8 mouse cellular contexts compared by ENCODE assay signal in the genomic region with DNA sequence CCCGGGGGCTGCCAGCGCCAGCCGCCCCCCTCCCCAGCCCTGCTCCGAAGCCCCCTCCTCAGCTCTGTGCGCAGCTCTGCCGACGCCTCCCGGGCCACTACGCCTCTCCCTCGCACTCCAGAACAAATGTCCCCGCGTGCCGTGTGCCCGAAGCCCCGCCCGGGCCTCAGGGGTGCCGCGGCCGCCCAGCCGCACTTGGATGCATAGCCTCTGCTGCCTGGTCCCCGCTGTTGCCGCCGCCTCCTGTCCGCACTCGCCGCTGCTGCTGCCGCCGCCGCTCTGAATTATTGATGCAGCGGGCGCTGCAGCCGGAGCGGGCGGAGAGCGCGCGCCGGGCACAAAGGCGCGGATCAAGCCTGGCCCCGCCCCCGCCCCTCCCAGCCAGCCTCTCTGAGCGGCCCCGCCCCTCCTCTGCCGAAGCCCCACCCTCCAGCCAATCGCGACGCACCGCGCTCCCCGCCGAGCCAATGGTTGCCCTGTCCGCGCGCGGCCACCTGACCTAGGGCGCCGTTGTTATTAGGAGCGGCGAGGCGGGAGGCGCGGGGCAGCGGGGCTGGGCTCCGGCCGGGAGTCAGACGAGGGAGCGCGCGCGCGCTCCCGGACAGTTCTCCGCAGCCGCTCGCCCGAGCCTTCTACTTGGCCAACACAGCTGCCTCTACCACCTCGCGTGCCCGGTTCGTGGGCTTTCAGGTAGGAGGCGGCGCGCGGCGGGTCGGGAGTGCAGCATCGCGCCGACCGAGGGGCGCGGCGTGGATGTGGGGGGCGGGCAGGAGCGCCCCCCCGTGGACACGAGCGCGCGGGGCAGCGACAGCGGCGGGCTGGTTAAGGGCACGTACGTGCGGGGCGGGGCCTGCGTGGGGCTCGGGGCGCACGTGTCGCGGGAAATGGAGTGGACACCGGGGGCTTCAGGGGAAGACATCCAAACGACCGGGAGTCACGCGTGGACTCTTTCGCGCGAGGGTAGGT. TPM values are rescaled to one million over a fixed set of nuclear protein-coding genes. Genes with fewer than 3 reads are reported as not detected.
DNase-seq lines count a peak whose midpoint lies in the region; ATAC-seq and TF ChIP-seq lines count a peak whose summit lies in the region.

A gene (minus strand): TSS at position 339 of the 966 bp plus-strand sequence.

- no peak within 1 kb of the TSS for H3ac ChIP-seq in myocyte (ENCODE audit: control insufficient read depth, insufficient read length)

- TF ChIP-seq CTCF in liver, adult 2 months (IDR thresholded peaks at IDR 0.05; ENCODE audit: low read depth, low read length): no peak

- under 1% methylated on average over 103 of the region's 122 CpGs for WGBS in forebrain, embryonic 12.5 days
- under 1% methylated on average over 120 of the region's 122 CpGs for WGBS in heart, embryonic 15.5 days
- 2% methylated on average over 115 of the region's 122 CpGs for WGBS in liver, adult 2 months
- whole genome bisulfite sequencing in stomach, embryonic 15.5 days: under 1% methylated on average over 110 of the region's 122 CpGs

- peaks cover 64% of the 10 kb centered on the region for H3K4me1 ChIP-seq in forebrain, embryonic 12.5 days
- H3K4me1 ChIP-seq in heart, embryonic 15.5 days (replicated peaks): peaks cover 45% of the 10 kb centered on the region
- H3K4me1 ChIP-seq in liver, adult 2 months (ENCODE audit: control insufficient read depth, insufficient read depth, low read length): no peaks in the 10 kb centered on the region; the same call in 1 of the 2 replicates
- H3K4me1 ChIP-seq in stomach, embryonic 15.5 days: peaks cover 42% of the 10 kb centered on the region

- H3K79me2 ChIP-seq in liver, adult 2 months (ENCODE audit: control insufficient read depth, insufficient read depth, low read length): no peaks in the 10 kb centered on the region
- no peaks in the 10 kb centered on the region for H3K79me2 ChIP-seq in myocyte (ENCODE audit: control insufficient read depth, insufficient read depth)

- peak within 1 kb of the TSS; percentile 88 for H3K4me2 ChIP-seq in forebrain, embryonic 12.5 days
- peak within 1 kb of the TSS; percentile 96 for H3K4me2 ChIP-seq in heart, embryonic 15.5 days
- H3K4me2 ChIP-seq in myocyte (ENCODE audit: low read depth): peak within 1 kb of the TSS; percentile 50
- peak within 1 kb of the TSS; percentile 96 for H3K4me2 ChIP-seq in stomach, embryonic 15.5 days

- peak; percentile 34 for DNase-seq in CD4-positive helper T cell, adult 2 months (ENCODE audit: low read depth, low spot score)
- peak; percentile 91 for DNase-seq in kidney, postnatal 14 days
- peak; percentile 39 for DNase-seq in liver, adult 2 months (ENCODE audit: extremely low read depth, low read depth, low spot score)

- no peak for TF ChIP-seq POLR2A in liver, adult 2 months (IDR thresholded peaks at IDR 0.05; ENCODE audit: extremely low read depth, insufficient read depth, low read length)
- no peak for TF ChIP-seq POLR2A in myocyte (IDR thresholded peaks at IDR 0.05; ENCODE audit: insufficient read length, low read depth)

- peaks cover 78% of the 10 kb centered on the region for H3K27me3 ChIP-seq in forebrain, embryonic 12.5 days
- H3K27me3 ChIP-seq in heart, embryonic 15.5 days: peaks cover 91% of the 10 kb centered on the region
- peaks cover 50% of the 10 kb centered on the region for H3K27me3 ChIP-seq in liver, adult 2 months (ENCODE audit: control insufficient read depth, insufficient read depth, low read length)
- H3K27me3 ChIP-seq in myocyte (ENCODE audit: control insufficient read depth, insufficient read depth, insufficient read length): peaks cover 55% of the 10 kb centered on the region
- H3K27me3 ChIP-seq in stomach, embryonic 15.5 days (replicated peaks): peaks cover 89% of the 10 kb centered on the region

- H3K27ac ChIP-seq in forebrain, embryonic 12.5 days: peak within 1 kb of the TSS; percentile 81
- no peak within 1 kb of the TSS for H3K27ac ChIP-seq in heart, embryonic 15.5 days
- H3K27ac ChIP-seq in liver, adult 2 months (replicated peaks; ENCODE audit: insufficient read depth, low read depth, low read length): no peak within 1 kb of the TSS
- H3K27ac ChIP-seq in stomach, embryonic 15.5 days: no peak within 1 kb of the TSS

- peak within 1 kb of the TSS; percentile 67 for H3K9ac ChIP-seq in forebrain, embryonic 12.5 days
- H3K9ac ChIP-seq in heart, embryonic 15.5 days: peak within 1 kb of the TSS; percentile 15; the same call in 1 of the 2 replicates
- H3K9ac ChIP-seq in liver, adult 2 months (ENCODE audit: low read depth, low read length): no peak within 1 kb of the TSS
- H3K9ac ChIP-seq in stomach, embryonic 15.5 days: 0 out of 2 replicates have a peak within 1 kb of the TSS, but pooled peaks have one; percentile 12

- no peaks in the 10 kb centered on the region for H3K36me3 ChIP-seq in forebrain, embryonic 12.5 days (replicated peaks)
- no peaks in the 10 kb centered on the region for H3K36me3 ChIP-seq in heart, embryonic 15.5 days
- H3K36me3 ChIP-seq in liver, adult 2 months (ENCODE audit: control insufficient read depth, insufficient read depth, low read length): no peaks in the 10 kb centered on the region
- no peaks in the 10 kb centered on the region for H3K36me3 ChIP-seq in myocyte (ENCODE audit: control insufficient read depth, insufficient read depth)
- H3K36me3 ChIP-seq in stomach, embryonic 15.5 days: no peaks in the 10 kb centered on the region

- no peaks in the 10 kb centered on the region for H3K9me3 ChIP-seq in forebrain, embryonic 12.5 days
- H3K9me3 ChIP-seq in heart, embryonic 15.5 days (replicated peaks): no peaks in the 10 kb centered on the region
- no peaks in the 10 kb centered on the region for H3K9me3 ChIP-seq in stomach, embryonic 15.5 days

- H3K4me3 ChIP-seq in forebrain, embryonic 12.5 days (replicated peaks): peak within 1 kb of the TSS; percentile 69
- H3K4me3 ChIP-seq in heart, embryonic 15.5 days: peak within 1 kb of the TSS; percentile 61
- peak within 1 kb of the TSS; percentile 41; the same call in 1 of the 2 replicates for H3K4me3 ChIP-seq in liver, adult 2 months (ENCODE audit: insufficient read depth, low read depth, low read length)
- H3K4me3 ChIP-seq in myocyte: no peak within 1 kb of the TSS
- H3K4me3 ChIP-seq in stomach, embryonic 15.5 days (replicated peaks): peak within 1 kb of the TSS; percentile 50

- peak; percentile 77 for ATAC-seq in cerebellum, adult (ENCODE audit: insufficient number of reproducible peaks, low FRiP score, low TSS enrichment)
- ATAC-seq in forebrain, embryonic 12.5 days (ENCODE audit: low FRiP score): peak; percentile 95
- peak; percentile 95 for ATAC-seq in heart, embryonic 15.5 days (replicated peaks; ENCODE audit: insufficient number of reproducible peaks, insufficient read depth, low FRiP score, low read depth)
- peak; percentile 93 for ATAC-seq in stomach, embryonic 15.5 days (ENCODE audit: insufficient read depth, low FRiP score, low read depth)

TF ChIP-seq in myocyte, 11 proteins besides CTCF, POLR2A, EP300 and RAD21:
- no peak for TF ChIP-seq REST (IDR thresholded peaks at IDR 0.05; ENCODE audit: insufficient read depth, insufficient read length)
- peak; percentile 33 for TF ChIP-seq USF1 (IDR thresholded peaks at IDR 0.05; ENCODE audit: low read depth)
- TF ChIP-seq MYOG (IDR thresholded peaks at IDR 0.05; ENCODE audit: control insufficient read depth in 1 of 3, insufficient read depth in 1 of 3, insufficient read length in 2 of 3, low read depth in 2 of 3): peak in 1 of 3 experiments; percentile 1

RNA-seq across cellular contexts. Expression of the gene that starts here (rescaled TPM):
- polyA plus RNA-seq in forebrain, embryonic 12.5 days (2016; fragmentation: Nextera tagmentation; extraction: Ambion mirVana): 8.3 and 10.0 TPM in 2 replicates
- 0.15 TPM in 1 of 2 replicates, not detected in the other for polyA plus RNA-seq in heart, embryonic 15.5 days (2015; fragmentation: Nextera tagmentation; extraction: Ambion mirVana)
- 0.07 TPM in 1 of 2 replicates, not detected in the other for total RNA-seq in liver, adult 2 months (2014; rRNA removed)
- not detected in 2 replicates for polyA plus RNA-seq in liver, adult 2 months (2012; rRNA removed)
- polyA plus RNA-seq in myocyte (2012; fragmentation: generic; extraction: Trizol): 0.01 TPM
- 0.28 and 0.30 TPM in 2 replicates for polyA plus RNA-seq in stomach, embryonic 15.5 days (2015; fragmentation: Nextera tagmentation; extraction: Ambion mirVana)

Comparison
In these comparisons a context has a peak if more than half of its experiments do, and no peak if none do; other contexts are left out.
1. Peak in ATAC-seq, H3K4me3 ChIP-seq, H3K9ac ChIP-seq and H3K4me2 ChIP-seq in heart, embryonic 15.5 days; RNA of the gene not detected or under 1 TPM.
2. Peak in DNase-seq and H3K4me3 ChIP-seq in liver, adult 2 months; RNA of the gene not detected or under 1 TPM.
3. Peak in ATAC-seq, H3K4me3 ChIP-seq, H3K9ac ChIP-seq and H3K4me2 ChIP-seq in stomach, embryonic 15.5 days; RNA of the gene not detected or under 1 TPM.
4. DNase-seq: peak in every context shown above with its lines; median percentile 91 in kidney, postnatal 14 days; 39 in liver, adult 2 months; 34 in CD4-positive helper T cell, adult 2 months.